Mouse (Mus musculus): ENCODE measurements at regions not wholly inside any gene's neighbourhood (a gene's known extent, or its start where the extent isn't known, plus 50 kb on each side); places are given as distances from the start of the nearest gene placed in this dataset.

DNA sequence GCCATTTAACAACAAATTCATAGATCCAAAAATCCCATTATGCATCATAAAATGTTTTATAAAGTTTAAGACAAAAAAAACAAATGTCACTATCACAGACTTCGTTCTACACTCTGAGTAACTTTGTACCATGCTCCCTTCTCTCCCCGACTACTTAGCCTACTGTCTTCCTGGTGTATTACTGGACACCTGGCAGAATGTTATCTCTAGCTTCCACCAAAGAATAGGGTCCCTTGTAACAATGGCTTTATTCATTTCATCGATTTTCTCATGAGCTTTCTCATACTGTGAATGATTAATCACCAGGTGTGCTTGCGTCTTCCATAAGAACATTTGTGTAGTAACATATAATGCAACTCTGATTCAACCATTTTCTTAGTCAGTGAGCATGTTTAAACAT, 142.1 kb upstream of the Gas1 start:
- no peaks in the 10 kb centered on the region for H3K27me3 ChIP-seq (ENCODE audit: control insufficient read depth, insufficient read depth, low read length)
- H3K36me3 ChIP-seq (ENCODE audit: control insufficient read depth, insufficient read depth, low read length) = no peaks in the 10 kb centered on the region
- H3K4me1 ChIP-seq (ENCODE audit: control insufficient read depth, insufficient read depth, low read length) = no peaks in the 10 kb centered on the region
- 83% methylated on average over 4 of the region's 4 CpGs for WGBS
- ATAC-seq (ENCODE audit: low FRiP score, low read depth) = no peak
- no peak for TF ChIP-seq POLR2A (IDR thresholded peaks at IDR 0.05; ENCODE audit: borderline replicate concordance, extremely low read depth, insufficient read depth, insufficient read length)
- H3K27ac ChIP-seq (replicated peaks; ENCODE audit: low read depth, low read length) = no peak overlapping the region
- H3K4me2 ChIP-seq (replicated peaks; ENCODE audit: low read depth, low read length, severe bottlenecking) = no peak overlapping the region
- no peak for DNase-seq (ENCODE audit: low spot score)
- H3K4me3 ChIP-seq (replicated peaks; ENCODE audit: low read length) = no peak overlapping the region
- no peak overlapping the region for H3K9ac ChIP-seq (ENCODE audit: low read depth, low read length, severe bottlenecking)
- no peaks in the 10 kb centered on the region for H3K9me3 ChIP-seq (ENCODE audit: control insufficient read depth, low read length)

DNA sequence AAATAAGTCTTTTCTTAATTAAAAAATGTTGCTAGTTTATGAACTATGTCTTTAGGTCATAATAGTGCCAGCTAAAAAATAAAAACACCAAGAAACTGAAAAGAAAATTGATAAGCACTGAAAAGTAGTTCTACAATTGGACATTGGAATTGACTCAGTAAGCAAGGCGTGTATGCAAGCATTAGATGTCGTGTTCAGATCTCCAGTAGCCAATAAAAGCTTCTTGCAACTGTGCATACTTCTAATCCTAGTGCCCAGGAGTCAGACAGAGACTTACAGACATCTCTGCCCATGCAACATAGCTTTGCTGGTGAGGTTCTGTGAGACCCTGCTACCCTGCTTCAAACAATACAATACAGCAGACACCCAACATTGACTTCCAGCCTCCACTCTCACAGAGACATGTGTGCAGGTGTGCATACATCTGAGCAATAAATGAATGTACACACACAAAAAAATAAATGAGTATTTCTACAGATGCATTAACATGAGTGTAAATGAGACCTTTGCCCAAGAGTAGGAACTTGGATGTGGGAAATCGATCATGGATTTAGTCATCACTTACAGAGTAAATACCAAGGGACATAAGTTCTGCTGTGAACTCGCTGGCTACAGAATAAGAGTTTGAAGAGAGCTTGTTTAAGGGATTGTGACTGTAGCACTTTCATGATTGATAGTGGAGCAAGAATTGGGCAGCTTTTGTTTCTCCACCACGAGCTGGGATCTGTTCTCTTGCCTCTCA, 142.9 kb upstream of the Gas1 start:
- Histone ChIP-seq H3K4me3 (replicated peaks; ENCODE audit: low read length) (no peak overlapping the region), H3K4me1 (ENCODE audit: control insufficient read depth, insufficient read depth, low read length) (no peaks in the 10 kb centered on the region), H3K9me3 (ENCODE audit: control insufficient read depth, low read length) (no peaks in the 10 kb centered on the region), H3K9ac (ENCODE audit: low read depth, low read length, severe bottlenecking) (no peak overlapping the region), H3K4me2 (replicated peaks; ENCODE audit: low read depth, low read length, severe bottlenecking) (no peak overlapping the region), H3K27ac (replicated peaks; ENCODE audit: low read depth, low read length) (no peak overlapping the region), H3K36me3 (ENCODE audit: control insufficient read depth, insufficient read depth, low read length) (no peaks in the 10 kb centered on the region), H3K27me3 (ENCODE audit: control insufficient read depth, insufficient read depth, low read length) (no peaks in the 10 kb centered on the region)
- no peak for DNase-seq (ENCODE audit: low spot score)
- TF ChIP-seq POLR2A (IDR thresholded peaks at IDR 0.05; ENCODE audit: borderline replicate concordance, extremely low read depth, insufficient read depth, insufficient read length) = no peak
- 71% methylated on average over 5 of the region's 5 CpGs for WGBS
- ATAC-seq (ENCODE audit: low FRiP score, low read depth) = no peak

- Histone ChIP-seq H3K9ac (ENCODE audit: low read depth, low read length, severe bottlenecking) (no peak overlapping the region), H3K27me3 (ENCODE audit: control insufficient read depth, insufficient read depth, low read length) (no peaks in the 10 kb centered on the region), H3K4me1 (ENCODE audit: control insufficient read depth, insufficient read depth, low read length) (no peaks in the 10 kb centered on the region), H3K27ac (replicated peaks; ENCODE audit: low read depth, low read length) (peak overlapping the region; percentile 63; the same call in 1 of the 2 replicates), H3K4me3 (replicated peaks; ENCODE audit: low read length) (no peak overlapping the region), H3K36me3 (ENCODE audit: control insufficient read depth, insufficient read depth, low read length) (no peaks in the 10 kb centered on the region), H3K4me2 (replicated peaks; ENCODE audit: low read depth, low read length, severe bottlenecking) (no peak overlapping the region), H3K9me3 (ENCODE audit: control insufficient read depth, low read length) (no peaks in the 10 kb centered on the region)
- DNase-seq (ENCODE audit: low spot score) (peak; percentile 59), ATAC-seq (ENCODE audit: low FRiP score, low read depth) (peak; percentile 87)
- no peak for TF ChIP-seq POLR2A (IDR thresholded peaks at IDR 0.05; ENCODE audit: borderline replicate concordance, extremely low read depth, insufficient read depth, insufficient read length)
- 37% methylated on average over 3 of the region's 3 CpGs for WGBS
Observed at GRCm38 (mm10) chr13:60322579-60322978, 145.4 kb upstream of the Gas1 start.

GRCm38 (mm10) chr13:60330475-60331258, 153.5 kb upstream of the Gas1 start:
- TF ChIP-seq POLR2A (IDR thresholded peaks at IDR 0.05; ENCODE audit: borderline replicate concordance, extremely low read depth, insufficient read depth, insufficient read length) = no peak
- H3K4me2 ChIP-seq (replicated peaks; ENCODE audit: low read depth, low read length, severe bottlenecking) = no peak overlapping the region
- 16% methylated on average over 9 of the region's 9 CpGs for WGBS
- peak overlapping the region; percentile 74 for H3K27ac ChIP-seq (replicated peaks; ENCODE audit: low read depth, low read length)
- H3K4me3 ChIP-seq (replicated peaks; ENCODE audit: low read length) = no peak overlapping the region
- H3K9ac ChIP-seq (ENCODE audit: low read depth, low read length, severe bottlenecking) = no peak overlapping the region
- peak; percentile 76 for DNase-seq (ENCODE audit: low spot score)
- H3K9me3 ChIP-seq (ENCODE audit: control insufficient read depth, low read length) = no peaks in the 10 kb centered on the region
- ATAC-seq (ENCODE audit: low FRiP score, low read depth) = peak; percentile 80
- H3K27me3 ChIP-seq (ENCODE audit: control insufficient read depth, insufficient read depth, low read length) = no peaks in the 10 kb centered on the region
- H3K36me3 ChIP-seq (ENCODE audit: control insufficient read depth, insufficient read depth, low read length) = no peaks in the 10 kb centered on the region
- peaks cover 17% of the 10 kb centered on the region for H3K4me1 ChIP-seq (ENCODE audit: control insufficient read depth, insufficient read depth, low read length)

GRCm38 (mm10) chr13:60336196-60336595, 159.0 kb upstream of the Gas1 start:
- DNase-seq (ENCODE audit: low spot score) (no peak), ATAC-seq (ENCODE audit: low FRiP score, low read depth) (no peak)
- Histone ChIP-seq H3K27me3 (ENCODE audit: control insufficient read depth, insufficient read depth, low read length) (no peaks in the 10 kb centered on the region), H3K4me1 (ENCODE audit: control insufficient read depth, insufficient read depth, low read length) (peaks cover 24% of the 10 kb centered on the region), H3K36me3 (ENCODE audit: control insufficient read depth, insufficient read depth, low read length) (no peaks in the 10 kb centered on the region), H3K4me3 (replicated peaks; ENCODE audit: low read length) (no peak overlapping the region), H3K9me3 (ENCODE audit: control insufficient read depth, low read length) (peaks cover 5% of the 10 kb centered on the region; the same call in 1 of the 2 replicates), H3K9ac (ENCODE audit: low read depth, low read length, severe bottlenecking) (no peak overlapping the region), H3K4me2 (replicated peaks; ENCODE audit: low read depth, low read length, severe bottlenecking) (no peak overlapping the region), H3K27ac (replicated peaks; ENCODE audit: low read depth, low read length) (no peak overlapping the region)
- no peak for TF ChIP-seq POLR2A (IDR thresholded peaks at IDR 0.05; ENCODE audit: borderline replicate concordance, extremely low read depth, insufficient read depth, insufficient read length)
- 39% methylated on average over 1 of the region's 1 CpGs for WGBS

All from limb, embryonic 14.5 days (tissue).